ENCODE assay signal across 8 mouse cellular contexts in genomic region chr3:88436395-88437201, GRCm38 (mm10). TPM values are rescaled to one million over a fixed set of nuclear protein-coding genes. Genes with fewer than 3 reads are reported as not detected.
DNase-seq lines count a peak whose midpoint lies in the region; ATAC-seq lines count a peak whose summit lies in the region.

No protein-coding gene starts in this region.

- WGBS in intestine, embryonic 15.5 days, result 16% methylated on average over 29 of the region's 29 CpGs
- WGBS in liver, embryonic 11.5 days, result 10% methylated on average over 29 of the region's 29 CpGs

- no peak overlapping the region for H3K27ac ChIP-seq in intestine, embryonic 15.5 days
- no peak overlapping the region for H3K27ac ChIP-seq in liver, embryonic 11.5 days (ENCODE audit: low read depth, low read length)

- H3K4me1 ChIP-seq in intestine, embryonic 15.5 days (replicated peaks), result peaks cover 19% of the 10 kb centered on the region
- H3K4me1 ChIP-seq in liver, embryonic 11.5 days (replicated peaks; ENCODE audit: control insufficient read depth, insufficient read depth, low read length), result peaks cover 16% of the 10 kb centered on the region

- H3K9ac ChIP-seq in intestine, embryonic 15.5 days, result peak overlapping the region; percentile 40; the same call in 1 of the 2 replicates
- H3K9ac ChIP-seq in liver, embryonic 11.5 days (ENCODE audit: low read depth, low read length), result no peak overlapping the region

- DNase-seq in thymus, postnatal 4 days, result peak; percentile 72
- no peak for DNase-seq in thymus, postnatal 36 days
- peak; percentile 90 for DNase-seq in embryo, embryonic 10 days (ENCODE audit: low spot score)
- peak; percentile 68 for DNase-seq in gastrocnemius, postnatal 10 days
- peak; percentile 74 for DNase-seq in liver, embryonic 11.5 days (ENCODE audit: low spot score)
- DNase-seq in neural tube, embryonic 10.5 days (ENCODE audit: extremely low spot score, low spot score), result peak; percentile 79

- H3K4me2 ChIP-seq in intestine, embryonic 15.5 days (replicated peaks), result peak overlapping the region; percentile 63
- peak overlapping the region; percentile 61 for H3K4me2 ChIP-seq in liver, embryonic 11.5 days

- H3K4me3 ChIP-seq in intestine, embryonic 15.5 days (replicated peaks), result peak overlapping the region; percentile 23
- H3K4me3 ChIP-seq in liver, embryonic 11.5 days (ENCODE audit: low read depth, low read length), result peak overlapping the region; percentile 3; the same call in 1 of the 2 replicates

- H3K9me3 ChIP-seq in intestine, embryonic 15.5 days, result 0 out of 2 replicates have a peak, but pooled peaks cover 4% of the 10 kb centered on the region
- H3K9me3 ChIP-seq in liver, embryonic 11.5 days (ENCODE audit: control insufficient read depth, low read length), result no peaks in the 10 kb centered on the region

- peak; percentile 66 for ATAC-seq in intestine, embryonic 15.5 days
- peak; percentile 81 for ATAC-seq in liver, embryonic 11.5 days (replicated peaks; ENCODE audit: low FRiP score)
- ATAC-seq in activated CD4-positive, CD25-positive, alpha-beta regulatory T cell, adult 4 months, result no peak

- no peaks in the 10 kb centered on the region for H3K36me3 ChIP-seq in intestine, embryonic 15.5 days
- no peaks in the 10 kb centered on the region for H3K36me3 ChIP-seq in liver, embryonic 11.5 days (ENCODE audit: control insufficient read depth, insufficient read depth, low read length)

- no peaks in the 10 kb centered on the region for H3K27me3 ChIP-seq in intestine, embryonic 15.5 days (replicated peaks)
- H3K27me3 ChIP-seq in liver, embryonic 11.5 days (replicated peaks; ENCODE audit: control insufficient read depth, insufficient read depth, low read length), result peaks cover 8% of the 10 kb centered on the region

RNA-seq across cellular contexts. Expression of gene Slc25a44, which starts 11.7 kb away (rescaled TPM):
- total RNA-seq in gastrocnemius, postnatal 10 days (2021), result 10 to 100 TPM; 11.9 to 12.3 TPM
- 17.2 and 17.3 TPM in 2 replicates for polyA plus RNA-seq in intestine, embryonic 15.5 days (2015; fragmentation: Nextera tagmentation; extraction: Ambion mirVana)
- 20.6 and 20.7 TPM in 2 replicates for polyA plus RNA-seq in liver, embryonic 11.5 days (2014; fragmentation: Nextera tagmentation; extraction: Ambion mirVana)
- polyA plus RNA-seq in activated CD4-positive, CD25-positive, alpha-beta regulatory T cell, adult 4 months (2017; shearing (Covaris generic)), result 10 to 100 TPM; 12.8 to 16.7 TPM

RNA-seq across cellular contexts. Expression of gene Sema4a, which starts 24.4 kb away (rescaled TPM):
- 1 to 10 TPM; 2.3 to 3.7 TPM for total RNA-seq in gastrocnemius, postnatal 10 days (2021)
- 30.9 and 39.2 TPM in 2 replicates for polyA plus RNA-seq in intestine, embryonic 15.5 days (2015; fragmentation: Nextera tagmentation; extraction: Ambion mirVana)
- polyA plus RNA-seq in liver, embryonic 11.5 days (2014; fragmentation: Nextera tagmentation; extraction: Ambion mirVana), result 14.3 and 19.0 TPM in 2 replicates
- polyA plus RNA-seq in activated CD4-positive, CD25-positive, alpha-beta regulatory T cell, adult 4 months (2017; shearing (Covaris generic)), result 10 to 100 TPM; 31.5 to 44.8 TPM

RNA-seq across cellular contexts. Expression of gene Pmf1, which starts 26.5 kb away (rescaled TPM):
- total RNA-seq in gastrocnemius, postnatal 10 days (2021), result 10 to 100 TPM; 44.0 to 46.8 TPM
- 127 and 128 TPM in 2 replicates for polyA plus RNA-seq in intestine, embryonic 15.5 days (2015; fragmentation: Nextera tagmentation; extraction: Ambion mirVana)
- polyA plus RNA-seq in liver, embryonic 11.5 days (2014; fragmentation: Nextera tagmentation; extraction: Ambion mirVana), result 153 and 165 TPM in 2 replicates
- 10 to 100 TPM; 62.7 to 63.7 TPM for polyA plus RNA-seq in activated CD4-positive, CD25-positive, alpha-beta regulatory T cell, adult 4 months (2017; shearing (Covaris generic))

RNA-seq across cellular contexts. Expression of gene Bglap, which starts 52.3 kb away (rescaled TPM):
- total RNA-seq in gastrocnemius, postnatal 10 days (2021), result 100 to 1,000 TPM in 1 of 2 experiments, not detected in 1; 175 TPM
- polyA plus RNA-seq in intestine, embryonic 15.5 days (2015; fragmentation: Nextera tagmentation; extraction: Ambion mirVana), result not detected in 2 replicates
- polyA plus RNA-seq in liver, embryonic 11.5 days (2014; fragmentation: Nextera tagmentation; extraction: Ambion mirVana), result not detected in 2 replicates
- polyA plus RNA-seq in activated CD4-positive, CD25-positive, alpha-beta regulatory T cell, adult 4 months (2017; shearing (Covaris generic)), result not detected

RNA-seq across cellular contexts. Expression of gene Bglap2, which starts 58.1 kb away (rescaled TPM):
- total RNA-seq in gastrocnemius, postnatal 10 days (2021), result 10 to 100 TPM in 1 of 2 experiments, not detected in 1; 42.4 TPM
- polyA plus RNA-seq in intestine, embryonic 15.5 days (2015; fragmentation: Nextera tagmentation; extraction: Ambion mirVana), result not detected in 2 replicates
- polyA plus RNA-seq in liver, embryonic 11.5 days (2014; fragmentation: Nextera tagmentation; extraction: Ambion mirVana), result not detected in 2 replicates
- not detected for polyA plus RNA-seq in activated CD4-positive, CD25-positive, alpha-beta regulatory T cell, adult 4 months (2017; shearing (Covaris generic))

Comparison
In these comparisons a context has a peak if more than half of its experiments do, and no peak if none do; other contexts are left out.
1. DNase-seq: peak in thymus, postnatal 4 days (single experiment), embryo, embryonic 10 days (single experiment), gastrocnemius, postnatal 10 days (single experiment), liver, embryonic 11.5 days (single experiment) and neural tube, embryonic 10.5 days (single experiment); none in thymus, postnatal 36 days (0 of 2).